In the genomic region with DNA sequence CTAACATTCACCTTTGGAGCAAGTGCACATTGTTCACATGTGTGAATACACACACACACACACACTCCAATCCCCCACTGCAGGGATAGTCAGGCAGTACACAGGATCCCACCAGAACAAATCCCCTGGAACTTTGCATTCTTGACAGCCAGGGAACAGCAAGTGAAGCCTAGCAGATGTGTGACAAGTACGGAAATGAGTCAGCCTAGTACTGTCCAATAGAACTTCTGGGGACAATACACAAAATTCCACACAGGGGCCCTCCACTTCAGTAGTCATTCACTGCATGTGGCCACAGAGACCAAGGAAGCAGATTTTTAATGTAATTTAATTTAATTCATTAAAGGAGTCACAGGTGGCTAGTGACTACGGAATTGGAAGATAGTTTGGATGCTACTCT, we compare ENCODE assay signal across 15 mouse cellular contexts.
"Had no signal": no experiment of that assay in that cellular context is flagged by ENCODE, and none has a peak within 500 bp of the region (broad histone marks: within the 10 kb centered on the region; RNA-seq: fewer than 3 reads in every experiment).

No protein-coding gene starts in this region.

- H3K27me3 ChIP-seq: limb, embryonic 15.5 days; liver, embryonic 12.5 days; lung, embryonic 15.5 days; midbrain, embryonic 15.5 days; neural tube, embryonic 13.5 days had no signal

- H3K36me3 ChIP-seq: limb, embryonic 15.5 days; liver, embryonic 12.5 days; lung, embryonic 15.5 days; midbrain, embryonic 10.5 days; midbrain, embryonic 15.5 days; neural tube, embryonic 13.5 days had no signal

- H3K9me3 ChIP-seq: limb, embryonic 15.5 days; liver, embryonic 12.5 days; lung, embryonic 15.5 days; midbrain, embryonic 10.5 days; midbrain, embryonic 15.5 days; neural tube, embryonic 13.5 days had no signal

- DNase-seq: kidney, adult 8-10 months; kidney, postnatal 36 days; layer of hippocampus, adult 9-11 months; layer of hippocampus, postnatal 36 days; lung, postnatal 36 days; right cerebral cortex, postnatal 14 days; thymus, adult 2 months; thymus, postnatal 25 days had no signal

- H3K4me1 ChIP-seq: limb, embryonic 15.5 days; liver, embryonic 12.5 days; lung, embryonic 15.5 days; midbrain, embryonic 10.5 days; midbrain, embryonic 15.5 days had no signal

- H3K27ac ChIP-seq: kidney, postnatal 0 days; limb, embryonic 15.5 days; liver, embryonic 12.5 days; lung, embryonic 15.5 days; midbrain, embryonic 10.5 days; midbrain, embryonic 15.5 days; neural tube, embryonic 13.5 days had no signal

- H3K4me2 ChIP-seq: limb, embryonic 15.5 days; liver, embryonic 12.5 days; lung, embryonic 15.5 days; midbrain, embryonic 15.5 days; neural tube, embryonic 13.5 days had no signal

- ATAC-seq: liver, embryonic 12.5 days; midbrain, embryonic 15.5 days had no signal

- H3K9ac ChIP-seq: limb, embryonic 15.5 days; liver, embryonic 12.5 days; lung, embryonic 15.5 days; midbrain, embryonic 15.5 days; neural tube, embryonic 13.5 days had no signal

- H3K4me3 ChIP-seq: limb, embryonic 15.5 days; liver, embryonic 12.5 days; lung, embryonic 15.5 days; midbrain, embryonic 10.5 days; midbrain, embryonic 15.5 days; neural tube, embryonic 13.5 days had no signal
